Mouse (Mus musculus) E14TG2a.4 (cell line): Measurements from ENCODE around the gene Gm21970.
A peak's percentile ranks its signal among the peaks of the same experiment; 100 is the strongest.

ENCODE experiments used
- H3K27me3 ChIP-seq: 2 replicates; pipeline ENCODE4 v1.6.1; 2014; ENCODE audit warnings: low read length, control low read depth; ENCODE audit not compliant: insufficient read depth
- H3K36me3 ChIP-seq: 2 replicates; pipeline ENCODE4 v1.6.1; 2014; ENCODE audit warnings: low read length, control low read depth; ENCODE audit not compliant: insufficient read depth
- H3K4me1 ChIP-seq: replicated peaks from 2 replicates; pipeline ENCODE4 v1.6.1; 2014; ENCODE audit warnings: low read depth, low read length, control low read depth
- H3K4me3 ChIP-seq: replicated peaks from 2 replicates; pipeline ENCODE4 v1.5.1; 2014; ENCODE audit warnings: mild to moderate bottlenecking, low read length
- H3K9me3 ChIP-seq: 2 replicates; pipeline ENCODE4 v1.6.1; 2014; ENCODE audit warnings: low read length, control low read depth
- CTCF ChIP-seq: conservative IDR thresholded peaks from 2 replicates; pipeline ENCODE4 v1.5.1; 2014; ENCODE audit warnings: low read length
- NANOG ChIP-seq: IDR thresholded peaks from 2 replicates; pipeline ENCODE4 v1.6.1; 2014; ENCODE audit warnings: borderline replicate concordance, low read length, mixed read lengths
- POU5F1 ChIP-seq: IDR thresholded peaks from 2 replicates; pipeline ENCODE4 v1.6.1; 2014; ENCODE audit warnings: low read length, borderline replicate concordance

The Gm21970 gene

DNA sequence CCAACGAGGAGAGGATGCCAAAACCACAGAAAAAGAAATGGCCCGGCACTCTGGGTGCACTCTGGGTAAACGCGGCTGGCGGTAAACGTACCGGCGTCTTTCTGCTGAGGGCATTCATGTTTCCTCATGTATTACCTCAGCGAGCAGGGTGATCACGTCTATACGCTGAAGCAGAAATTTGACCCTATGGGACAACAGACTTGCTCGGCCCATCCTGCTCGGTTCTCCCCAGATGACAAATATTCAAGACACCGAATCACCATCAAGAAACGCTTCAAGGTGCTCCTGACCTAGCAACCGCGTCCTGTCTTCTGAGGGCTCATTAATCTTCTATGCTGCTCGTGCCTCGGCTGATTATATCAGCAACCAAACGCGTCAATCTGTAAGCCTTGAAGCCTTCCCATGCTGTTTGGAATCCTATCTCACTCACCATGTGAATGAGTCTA is 66.8 kb downstream of the Gm21970 start:
- Histone ChIP-seq H3K9me3 (peaks cover 15% of the 10 kb centered on the region), H3K4me3 (no peak overlapping the region), H3K27me3 (no peaks in the 10 kb centered on the region), H3K36me3 (no peaks in the 10 kb centered on the region), H3K4me1 (no peaks in the 10 kb centered on the region)
- TF ChIP-seq NANOG (no peak), POU5F1 (no peak), CTCF (no peak)

- TF ChIP-seq CTCF (no peak), NANOG (no peak), POU5F1 (no peak)
Measured at GRCm38 (mm10) chr16:91458976-91459375, 67.5 kb downstream of the Gm21970 start.

GRCm38 (mm10) chr16:91459396-91459795 is 67.9 kb downstream of the Gm21970 start:
- no peak for TF ChIP-seq CTCF
- TF ChIP-seq NANOG = no peak
- TF ChIP-seq POU5F1 = no peak
- Histone ChIP-seq H3K9me3 (peaks cover 15% of the 10 kb centered on the region), H3K4me3 (no peak overlapping the region), H3K4me1 (peaks cover 6% of the 10 kb centered on the region; the same call in 1 of the 2 replicates), H3K27me3 (no peaks in the 10 kb centered on the region), H3K36me3 (no peaks in the 10 kb centered on the region)

More at GRCm38 (mm10) chr16:91458976-91459375, 67.5 kb downstream of the Gm21970 start:
- Histone ChIP-seq H3K9me3 (peaks cover 15% of the 10 kb centered on the region), H3K27me3 (no peaks in the 10 kb centered on the region), H3K4me1 (peaks cover 3% of the 10 kb centered on the region; the same call in 1 of the 2 replicates), H3K36me3 (no peaks in the 10 kb centered on the region), H3K4me3 (no peak overlapping the region)

GRCm38 (mm10) chr16:91459841-91460370 is 68.4 kb downstream of the Gm21970 start:
- Histone ChIP-seq H3K9me3 (peaks cover 15% of the 10 kb centered on the region), H3K4me1 (peaks cover 6% of the 10 kb centered on the region; the same call in 1 of the 2 replicates), H3K4me3 (no peak overlapping the region), H3K27me3 (no peaks in the 10 kb centered on the region), H3K36me3 (no peaks in the 10 kb centered on the region)
- TF ChIP-seq CTCF = peak; percentile 18; the same call in 1 of the 2 replicates
- no peak for TF ChIP-seq NANOG

- TF ChIP-seq CTCF (no peak), POU5F1 (no peak), NANOG (no peak)
- Histone ChIP-seq H3K4me3 (no peak overlapping the region), H3K36me3 (no peaks in the 10 kb centered on the region), H3K4me1 (peaks cover 18% of the 10 kb centered on the region), H3K27me3 (no peaks in the 10 kb centered on the region), H3K9me3 (peaks cover 15% of the 10 kb centered on the region)
Measured at GRCm38 (mm10) chr16:91461066-91461638, 69.6 kb downstream of the Gm21970 start.

GRCm38 (mm10) chr16:91461773-91462181 is 70.3 kb downstream of the Gm21970 start:
- Histone ChIP-seq H3K36me3 (no peaks in the 10 kb centered on the region), H3K9me3 (peaks cover 9% of the 10 kb centered on the region), H3K4me3 (no peak overlapping the region), H3K4me1 (peaks cover 18% of the 10 kb centered on the region), H3K27me3 (no peaks in the 10 kb centered on the region)
- TF ChIP-seq NANOG (no peak), POU5F1 (no peak), CTCF (no peak)

DNA sequence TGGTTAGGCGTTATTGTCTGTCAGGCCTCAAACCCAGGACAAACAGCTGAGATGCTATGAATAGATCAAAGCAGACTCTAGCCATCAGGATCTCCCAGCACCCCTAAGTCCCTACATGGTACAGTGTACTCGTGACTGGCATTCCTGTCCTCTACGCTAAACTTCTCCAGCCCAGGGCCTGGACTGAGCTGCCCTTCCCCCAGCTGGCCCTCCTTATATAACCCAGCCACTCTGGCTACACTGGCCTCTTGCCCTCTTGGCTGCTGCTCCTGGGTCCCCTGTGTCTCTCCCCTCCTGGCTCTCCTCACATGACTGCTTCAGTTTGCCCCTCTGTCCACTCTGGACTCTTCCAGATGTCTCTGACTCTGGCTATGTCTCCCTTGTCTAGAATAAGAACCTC is 71.1 kb downstream of the Gm21970 start:
- Histone ChIP-seq H3K36me3 (no peaks in the 10 kb centered on the region), H3K4me1 (peaks cover 18% of the 10 kb centered on the region), H3K4me3 (no peak overlapping the region), H3K9me3 (peaks cover 2% of the 10 kb centered on the region), H3K27me3 (no peaks in the 10 kb centered on the region)
- no peak for TF ChIP-seq NANOG
- TF ChIP-seq POU5F1 = no peak
- no peak for TF ChIP-seq CTCF

DNA sequence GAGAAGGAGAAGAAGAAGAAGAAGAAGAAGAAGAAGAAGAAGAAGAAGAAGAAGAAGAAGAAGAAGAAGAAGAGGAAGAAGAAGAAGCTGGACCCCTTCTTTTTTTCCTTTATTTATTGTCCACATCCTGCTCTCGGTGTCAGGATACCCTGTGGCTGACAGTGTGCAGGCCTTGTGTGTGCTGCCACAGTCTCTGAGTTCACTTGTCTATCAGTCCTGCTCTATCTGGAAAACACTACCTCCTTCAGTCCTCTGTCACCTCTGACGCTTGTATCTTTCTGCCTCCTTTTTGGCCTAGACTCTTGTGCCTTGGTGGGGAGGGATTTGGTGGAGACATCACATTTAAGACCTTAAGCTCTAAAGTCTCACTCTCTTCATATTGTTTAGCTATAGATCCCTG is 71.9 kb downstream of the Gm21970 start:
- TF ChIP-seq NANOG (no peak), POU5F1 (no peak), CTCF (no peak)
- no peak overlapping the region for H3K4me3 ChIP-seq
- H3K27me3 ChIP-seq = no peaks in the 10 kb centered on the region
- peaks cover 9% of the 10 kb centered on the region for H3K9me3 ChIP-seq
- no peaks in the 10 kb centered on the region for H3K36me3 ChIP-seq
- peaks cover 18% of the 10 kb centered on the region for H3K4me1 ChIP-seq

GRCm38 (mm10) chr16:91463836-91464400 is 72.4 kb downstream of the Gm21970 start:
- no peak for TF ChIP-seq CTCF
- no peak for TF ChIP-seq POU5F1
- TF ChIP-seq NANOG = no peak
- H3K4me1 ChIP-seq = peaks cover 18% of the 10 kb centered on the region

More at GRCm38 (mm10) chr16:91463836-91464400, 72.4 kb downstream of the Gm21970 start:
- peak overlapping the region; percentile 88 for H3K4me3 ChIP-seq
- peaks cover 14% of the 10 kb centered on the region for H3K9me3 ChIP-seq
- no peaks in the 10 kb centered on the region for H3K27me3 ChIP-seq
- H3K36me3 ChIP-seq = no peaks in the 10 kb centered on the region
